Mouse (Mus musculus) MEL (cell line): ENCODE data around the gene Ugt1a6b. TPM values are rescaled to one million over a fixed set of nuclear protein-coding genes. Genes with fewer than 3 reads are reported as not detected.

Source experiments
- DNase-seq: peaks from one replicate; pipeline ENCODE4 v3.0.0; 2011; ENCODE audit warnings: low read depth, low spot score
- H3K27ac ChIP-seq: 2 replicates; pipeline ENCODE4 v1.5.1; 2012; ENCODE audit warnings: low read depth, mild to moderate bottlenecking, control low read depth, low read length, moderate library complexity; ENCODE audit not compliant: control insufficient read depth
- H3K27me3 ChIP-seq, 2 experiments: fragments of 150-350 bp in 1 of 2; sonication (generic) in 1 of 2; 2 replicates each; pipeline ENCODE4 v1.6.1; 2012; ENCODE audit warnings: low read length in 2 of 2, mild to moderate bottlenecking in 2 of 2, improper control_type of control experiment in 1 of 2, moderate library complexity in 1 of 2; ENCODE audit not compliant: insufficient read depth in 2 of 2, control insufficient read depth in 1 of 2
- H3K36me3 ChIP-seq, 2 experiments: 2 replicates each; pipeline ENCODE4 v1.6.1; 2012 to 2014; ENCODE audit warnings: low read length in 2 of 2, improper control_type of control experiment in 1 of 2, inconsistent platforms in 1 of 2, mild to moderate bottlenecking in 1 of 2; ENCODE audit not compliant: insufficient read depth in 2 of 2, control insufficient read depth in 1 of 2
- H3K4me1 ChIP-seq, 2 experiments: fragments of 150-350 bp in 1 of 2; sonication (generic) in 1 of 2; 2 replicates each; pipeline ENCODE4 v1.6.1; 2012; ENCODE audit warnings: low read length in 2 of 2, improper control_type of control experiment in 1 of 2, mild to moderate bottlenecking in 1 of 2; ENCODE audit not compliant: insufficient read depth in 2 of 2, control insufficient read depth in 1 of 2
- H3K4me3 ChIP-seq, 2 experiments: fragments of 150-350 bp in 1 of 2; sonication (generic) in 1 of 2; 2 replicates each; pipeline ENCODE4 v1.5.1; 2012; ENCODE audit warnings: low read depth in 2 of 2, low read length in 2 of 2, mild to moderate bottlenecking in 2 of 2, moderate library complexity in 2 of 2, control low read depth in 1 of 2, improper control_type of control experiment in 1 of 2; ENCODE audit not compliant: control insufficient read depth in 1 of 2, insufficient read depth in 1 of 2
- H3K79me2 ChIP-seq: 2 replicates; pipeline ENCODE4 v1.6.1; 2012; ENCODE audit warnings: mild to moderate bottlenecking, low read length, moderate library complexity; ENCODE audit not compliant: control insufficient read depth, poor library complexity, insufficient read depth
- H3K9ac ChIP-seq: 2 replicates; pipeline ENCODE4 v1.6.1; 2012; ENCODE audit warnings: low read depth, mild to moderate bottlenecking, control low read depth, low read length, moderate library complexity; ENCODE audit not compliant: control insufficient read depth, poor library complexity, severe bottlenecking
- H3K9me3 ChIP-seq: fragments of 150-350 bp; sonication (generic); replicated peaks from 2 replicates; pipeline ENCODE4 v1.6.1; 2012; ENCODE audit warnings: mild to moderate bottlenecking, low read length, improper control_type of control experiment, moderate library complexity; ENCODE audit not compliant: insufficient read depth
- BHLHE40 ChIP-seq: IDR thresholded peaks from 2 replicates; pipeline ENCODE4 v1.6.1; 2012; ENCODE audit warnings: low read depth, mild to moderate bottlenecking, inconsistent platforms, low read length, improper control_type of control experiment, borderline replicate concordance
- E2F4 ChIP-seq: IDR thresholded peaks from 2 replicates; pipeline ENCODE4 v1.6.1; 2011; ENCODE audit warnings: low read depth, low read length, improper control_type of control experiment, borderline replicate concordance
- ELF1 ChIP-seq: IDR thresholded peaks from 2 replicates; pipeline ENCODE4 v1.6.1; 2014; ENCODE audit warnings: low read depth, mild to moderate bottlenecking, inconsistent platforms, low read length, improper control_type of control experiment, moderate library complexity
- EP300 ChIP-seq, 2 experiments: IDR thresholded peaks; 2 replicates each; pipeline ENCODE4 v1.6.1; 2011; ENCODE audit warnings: improper control_type of control experiment in 2 of 2, low read length in 2 of 2, low read depth in 1 of 2, mild to moderate bottlenecking in 1 of 2
- KAT2A ChIP-seq: conservative IDR thresholded peaks from 2 replicates; pipeline ENCODE4 v1.6.1; 2012; ENCODE audit warnings: low read depth, low read length, improper control_type of control experiment, inconsistent platforms
- MAX ChIP-seq: IDR thresholded peaks from 2 replicates; pipeline ENCODE4 v1.6.1; 2011; ENCODE audit warnings: low read length, improper control_type of control experiment
- MEF2A ChIP-seq: IDR thresholded peaks from 2 replicates; pipeline ENCODE4 v1.6.1; 2014; ENCODE audit warnings: low read depth, mild to moderate bottlenecking, inconsistent platforms, low read length, improper control_type of control experiment; ENCODE audit not compliant: poor library complexity, insufficient replicate concordance, severe bottlenecking; ENCODE audit errors: extremely low read depth
- MYB ChIP-seq: IDR thresholded peaks from 2 replicates; pipeline ENCODE4 v1.6.1; 2011; ENCODE audit warnings: mild to moderate bottlenecking, low read depth, low read length, improper control_type of control experiment
- MYC ChIP-seq: IDR thresholded peaks from 2 replicates; pipeline ENCODE4 v1.6.1; 2011; ENCODE audit warnings: low read depth, mild to moderate bottlenecking, low read length, improper control_type of control experiment, moderate library complexity
- NELFE ChIP-seq: IDR thresholded peaks from 2 replicates; pipeline ENCODE4 v1.6.1; 2011; ENCODE audit warnings: low read depth, low read length, improper control_type of control experiment
- POLR2A ChIP-seq, 2 experiments: IDR thresholded peaks; 2 replicates each; pipeline ENCODE4 v1.6.1; 2011 to 2012; ENCODE audit warnings: low read length in 2 of 2, mild to moderate bottlenecking in 2 of 2, control low read depth in 1 of 2, improper control_type of control experiment in 1 of 2, low read depth in 1 of 2, moderate library complexity in 1 of 2; ENCODE audit not compliant: control insufficient read depth in 1 of 2, insufficient read depth in 1 of 2, poor library complexity in 1 of 2
- SMC3 ChIP-seq: IDR thresholded peaks from 2 replicates; pipeline ENCODE4 v1.6.1; 2011; ENCODE audit warnings: low read depth, low read length, improper control_type of control experiment
- TAL1 ChIP-seq: IDR thresholded peaks from 2 replicates; pipeline ENCODE4 v1.6.1; 2012; ENCODE audit warnings: mild to moderate bottlenecking, inconsistent platforms, low read length, moderate library complexity, mixed read lengths
- TBP ChIP-seq: IDR thresholded peaks from 2 replicates; pipeline ENCODE4 v1.8.0; 2011; ENCODE audit warnings: low read depth, low read length, improper control_type of control experiment
- TCF12 ChIP-seq: IDR thresholded peaks from 2 replicates; pipeline ENCODE4 v1.6.1; 2014; ENCODE audit warnings: low read depth, mild to moderate bottlenecking, inconsistent platforms, low read length, improper control_type of control experiment, moderate library complexity
- UBTF ChIP-seq: IDR thresholded peaks from 2 replicates; pipeline ENCODE4 v1.6.1; 2012; ENCODE audit warnings: low read depth, mild to moderate bottlenecking, inconsistent platforms, low read length, improper control_type of control experiment, moderate library complexity, borderline replicate concordance; ENCODE audit not compliant: insufficient read depth
- ZKSCAN1 ChIP-seq: IDR thresholded peaks from 2 replicates; pipeline ENCODE4 v1.6.1; 2012; ENCODE audit warnings: low read depth, mild to moderate bottlenecking, inconsistent platforms, low read length, improper control_type of control experiment, moderate library complexity
- ZNF384 ChIP-seq: IDR thresholded peaks from 2 replicates; pipeline ENCODE4 v1.6.1; 2012; ENCODE audit warnings: low read depth, mild to moderate bottlenecking, inconsistent platforms, low read length, improper control_type of control experiment
- polyA plus RNA-seq, 2 experiments: library from polyadenylated mRNA; stranded (reverse) in 1 of 2; unstranded in 1 of 2; fragments of >175 nt in 1 of 2; fragments of >200 nt in 1 of 2; gene quantifications; 2 replicates each; pipeline versions ENCODE4 v1.2.1 to v1.2.4; 2012; ENCODE audit warnings: low replicate concordance in 2 of 2, low read depth in 1 of 2; ENCODE audit not compliant: insufficient read length in 2 of 2, insufficient read depth in 1 of 2, missing spikeins in 1 of 2
- total RNA-seq: library from RNA; depleted of rRNA; stranded (reverse); fragments of 300-350 nt; gene quantifications from 2 replicates; pipeline ENCODE4 v1.2.3, GENCODE M21; 2012

Ugt1a6b gene
- total and polyA plus RNA-seq, 3 experiments = not detected

- no peaks in the 10 kb centered on the region for H3K27me3 ChIP-seq
- no peak for TF ChIP-seq ZNF384
- no peak for TF ChIP-seq MYC
- no peak for TF ChIP-seq ZKSCAN1
- no peak for TF ChIP-seq MAX
- TF ChIP-seq BHLHE40 = no peak
- TF ChIP-seq SMC3 = no peak
- no peak for TF ChIP-seq NELFE
- no peak for TF ChIP-seq TAL1
- no peak for TF ChIP-seq POLR2A (IDR thresholded peaks at IDR 0.05; ENCODE audit: control insufficient read depth in 1 of 2, insufficient read depth in 1 of 2, low read depth in 1 of 2, low read length in 2 of 2, poor library complexity in 1 of 2)
- no peak for DNase-seq
- no peak overlapping the region for H3K4me3 ChIP-seq
- no peak overlapping the region for H3K27ac ChIP-seq
- H3K79me2 ChIP-seq = no peaks in the 10 kb centered on the region
- H3K4me1 ChIP-seq = no peaks in the 10 kb centered on the region
- no peaks in the 10 kb centered on the region for H3K9me3 ChIP-seq
- H3K36me3 ChIP-seq = no peaks in the 10 kb centered on the region
- no peak overlapping the region for H3K9ac ChIP-seq
These were observed 33.6 kb downstream of the Ugt1a6b start for GRCm38 (mm10) chr1:88136646-88137045.

GRCm38 (mm10) chr1:88137264-88137663 lies 34.2 kb downstream of the Ugt1a6b start:
- TF ChIP-seq MYB = no peak
- TF ChIP-seq EP300 (IDR thresholded peaks at IDR 0.05; ENCODE audit: low read depth in 1 of 2, low read length in 2 of 2) = no peak
- no peak for TF ChIP-seq UBTF
- no peak for TF ChIP-seq ELF1
- no peak for TF ChIP-seq MEF2A
- no peak for TF ChIP-seq TBP
- TF ChIP-seq NELFE = no peak
- TF ChIP-seq TCF12 = no peak
- TF ChIP-seq KAT2A = no peak
- TF ChIP-seq E2F4 = no peak
- no peaks in the 10 kb centered on the region for H3K4me1 ChIP-seq
- H3K27ac ChIP-seq = no peak overlapping the region
- DNase-seq = no peak
- H3K36me3 ChIP-seq = no peaks in the 10 kb centered on the region
- no peaks in the 10 kb centered on the region for H3K9me3 ChIP-seq
- no peak overlapping the region for H3K9ac ChIP-seq
- no peaks in the 10 kb centered on the region for H3K27me3 ChIP-seq
- no peaks in the 10 kb centered on the region for H3K79me2 ChIP-seq
- H3K4me3 ChIP-seq = no peak overlapping the region
